Mouse (Mus musculus): ENCODE measurements around the gene Jagn1. TPM values are rescaled to one million over a fixed set of nuclear protein-coding genes. Genes with fewer than 3 reads are reported as not detected.

Jagn1 gene
- polyA plus RNA-seq, 1 experiment: 81.6 TPM

GRCm38 (mm10) chr6:113442087-113442441 lies 305 bp upstream of the Jagn1 start:
- H3K4me3 ChIP-seq (ENCODE audit: insufficient read depth, low read depth, low read length): peak overlapping the region; percentile 14
- H3K36me3 ChIP-seq (ENCODE audit: control insufficient read depth, insufficient read depth, low read length): no peaks in the 10 kb centered on the region
- H3K27me3 ChIP-seq (replicated peaks; ENCODE audit: control insufficient read depth, insufficient read depth, low read length): no peaks in the 10 kb centered on the region
- DNase-seq: no peak
- H3K27ac ChIP-seq (ENCODE audit: insufficient read depth, low read depth, low read length): peak overlapping the region; percentile 17; the same call in 1 of the 2 replicates
- TF ChIP-seq POLR2A (IDR thresholded peaks at IDR 0.05; ENCODE audit: low read depth, low read length): no peak
- TF ChIP-seq CTCF (conservative IDR thresholded peaks at IDR 0.05; ENCODE audit: insufficient read depth, insufficient read length, low read depth, low read length): no peak
- 37% methylated on average over 9 of the region's 9 CpGs for WGBS
- H3K4me1 ChIP-seq (ENCODE audit: control insufficient read depth, insufficient read depth, low read length): peaks cover 15% of the 10 kb centered on the region

GRCm38 (mm10) chr6:113443091-113443490 lies 722 bp downstream of the Jagn1 start:
- H3K4me3 ChIP-seq (ENCODE audit: insufficient read depth, low read depth, low read length): peak overlapping the region; percentile 93
- H3K27me3 ChIP-seq (replicated peaks; ENCODE audit: control insufficient read depth, insufficient read depth, low read length): no peaks in the 10 kb centered on the region
- TF ChIP-seq POLR2A (IDR thresholded peaks at IDR 0.05; ENCODE audit: low read depth, low read length) (no peak), CTCF (conservative IDR thresholded peaks at IDR 0.05; ENCODE audit: insufficient read depth, insufficient read length, low read depth, low read length) (peak; percentile 37)
- no peak for DNase-seq
- peak overlapping the region; percentile 28; the same call in 1 of the 2 replicates for H3K27ac ChIP-seq (ENCODE audit: insufficient read depth, low read depth, low read length)
- WGBS: 36% methylated on average over 12 of the region's 12 CpGs
- H3K36me3 ChIP-seq (ENCODE audit: control insufficient read depth, insufficient read depth, low read length): no peaks in the 10 kb centered on the region
- H3K4me1 ChIP-seq (ENCODE audit: control insufficient read depth, insufficient read depth, low read length): peaks cover 15% of the 10 kb centered on the region

- Histone ChIP-seq H3K27me3 (replicated peaks; ENCODE audit: control insufficient read depth, insufficient read depth, low read length) (no peaks in the 10 kb centered on the region), H3K36me3 (ENCODE audit: control insufficient read depth, insufficient read depth, low read length) (no peaks in the 10 kb centered on the region; the same call in 1 of the 2 replicates), H3K4me3 (ENCODE audit: insufficient read depth, low read depth, low read length) (no peak overlapping the region), H3K4me1 (ENCODE audit: control insufficient read depth, insufficient read depth, low read length) (peaks cover 15% of the 10 kb centered on the region), H3K27ac (ENCODE audit: insufficient read depth, low read depth, low read length) (peak overlapping the region; percentile 78)
- WGBS: 37% methylated on average over 7 of the region's 8 CpGs
- TF ChIP-seq POLR2A (IDR thresholded peaks at IDR 0.05; ENCODE audit: low read depth, low read length) (no peak), CTCF (conservative IDR thresholded peaks at IDR 0.05; ENCODE audit: insufficient read depth, insufficient read length, low read depth, low read length) (no peak)
- DNase-seq: peak; percentile 70
Measured at GRCm38 (mm10) chr6:113444207-113444965, 2.0 kb downstream of the Jagn1 start.

- Histone ChIP-seq H3K27ac (ENCODE audit: insufficient read depth, low read depth, low read length) (no peak overlapping the region), H3K36me3 (ENCODE audit: control insufficient read depth, insufficient read depth, low read length) (no peaks in the 10 kb centered on the region; the same call in 1 of the 2 replicates), H3K4me1 (ENCODE audit: control insufficient read depth, insufficient read depth, low read length) (peaks cover 25% of the 10 kb centered on the region), H3K27me3 (replicated peaks; ENCODE audit: control insufficient read depth, insufficient read depth, low read length) (no peaks in the 10 kb centered on the region), H3K4me3 (ENCODE audit: insufficient read depth, low read depth, low read length) (no peak overlapping the region)
- WGBS: 95% methylated on average over 4 of the region's 4 CpGs
- TF ChIP-seq CTCF (conservative IDR thresholded peaks at IDR 0.05; ENCODE audit: insufficient read depth, insufficient read length, low read depth, low read length) (no peak), POLR2A (IDR thresholded peaks at IDR 0.05; ENCODE audit: low read depth, low read length) (no peak)
- DNase-seq: no peak
Measured at GRCm38 (mm10) chr6:113447639-113448038, 5.3 kb downstream of the Jagn1 start.

GRCm38 (mm10) chr6:113451839-113452238 lies 9.5 kb downstream of the Jagn1 start:
- H3K27ac ChIP-seq (ENCODE audit: insufficient read depth, low read depth, low read length): peak overlapping the region; percentile 69
- peaks cover 17% of the 10 kb centered on the region for H3K4me1 ChIP-seq (ENCODE audit: control insufficient read depth, insufficient read depth, low read length)
- H3K27me3 ChIP-seq (replicated peaks; ENCODE audit: control insufficient read depth, insufficient read depth, low read length): no peaks in the 10 kb centered on the region
- TF ChIP-seq POLR2A (IDR thresholded peaks at IDR 0.05; ENCODE audit: low read depth, low read length) (no peak), CTCF (conservative IDR thresholded peaks at IDR 0.05; ENCODE audit: insufficient read depth, insufficient read length, low read depth, low read length) (no peak)
- 12% methylated on average over 2 of the region's 2 CpGs for WGBS
- DNase-seq: peak; percentile 74
- no peak overlapping the region for H3K4me3 ChIP-seq (ENCODE audit: insufficient read depth, low read depth, low read length)
- H3K36me3 ChIP-seq (ENCODE audit: control insufficient read depth, insufficient read depth, low read length): no peaks in the 10 kb centered on the region; the same call in 1 of the 2 replicates

GRCm38 (mm10) chr6:113455007-113455406 lies 12.6 kb downstream of the Jagn1 start:
- no peak for TF ChIP-seq CTCF (conservative IDR thresholded peaks at IDR 0.05; ENCODE audit: insufficient read depth, insufficient read length, low read depth, low read length)
- Histone ChIP-seq H3K27me3 (replicated peaks; ENCODE audit: control insufficient read depth, insufficient read depth, low read length) (no peaks in the 10 kb centered on the region), H3K36me3 (ENCODE audit: control insufficient read depth, insufficient read depth, low read length) (no peaks in the 10 kb centered on the region), H3K4me3 (ENCODE audit: insufficient read depth, low read depth, low read length) (no peak overlapping the region), H3K4me1 (ENCODE audit: control insufficient read depth, insufficient read depth, low read length) (peaks cover 21% of the 10 kb centered on the region), H3K27ac (ENCODE audit: insufficient read depth, low read depth, low read length) (no peak overlapping the region)
- 61% methylated on average over 5 of the region's 5 CpGs for WGBS
- no peak for DNase-seq

GRCm38 (mm10) chr6:113457952-113458534 lies 15.7 kb downstream of the Jagn1 start, which contains the start of gene Il17re:
TSS of gene Il17re (plus strand) at chr6:113458484.
- DNase-seq: no peak
- H3K27ac ChIP-seq (ENCODE audit: insufficient read depth, low read depth, low read length): peak within 1 kb of the TSS; percentile 34; the same call in 1 of the 2 replicates
- 0 out of 2 replicates have a peak, but pooled peaks cover 4% of the 10 kb centered on the region for H3K4me1 ChIP-seq (ENCODE audit: control insufficient read depth, insufficient read depth, low read length)
- TF ChIP-seq CTCF (conservative IDR thresholded peaks at IDR 0.05; ENCODE audit: insufficient read depth, insufficient read length, low read depth, low read length) (no peak), POLR2A (IDR thresholded peaks at IDR 0.05; ENCODE audit: low read depth, low read length) (no peak)
- no peaks in the 10 kb centered on the region for H3K27me3 ChIP-seq (replicated peaks; ENCODE audit: control insufficient read depth, insufficient read depth, low read length)
- 50% methylated on average over 10 of the region's 10 CpGs for WGBS
- no peaks in the 10 kb centered on the region for H3K36me3 ChIP-seq (ENCODE audit: control insufficient read depth, insufficient read depth, low read length)
- H3K4me3 ChIP-seq (ENCODE audit: insufficient read depth, low read depth, low read length): peak within 1 kb of the TSS; percentile 46

Data from kidney, adult 2 months (tissue).